Mouse (Mus musculus) B cell, adult (primary cell): ENCODE measurements around the gene Ubqln4. TPM values are rescaled to one million over a fixed set of nuclear protein-coding genes. Genes with fewer than 3 reads are reported as not detected.

ENCODE experiments used
- total RNA-seq: library from RNA; stranded (reverse); gene quantifications from 4 replicates; pipeline ENCODE4 v1.2.4, GENCODE M21; 2023; ENCODE audit not compliant: inconsistent age

The Ubqln4 gene
- 42.9 to 49.4 TPM (median 47.2 TPM) in 4 replicates for total RNA-seq

DNA sequence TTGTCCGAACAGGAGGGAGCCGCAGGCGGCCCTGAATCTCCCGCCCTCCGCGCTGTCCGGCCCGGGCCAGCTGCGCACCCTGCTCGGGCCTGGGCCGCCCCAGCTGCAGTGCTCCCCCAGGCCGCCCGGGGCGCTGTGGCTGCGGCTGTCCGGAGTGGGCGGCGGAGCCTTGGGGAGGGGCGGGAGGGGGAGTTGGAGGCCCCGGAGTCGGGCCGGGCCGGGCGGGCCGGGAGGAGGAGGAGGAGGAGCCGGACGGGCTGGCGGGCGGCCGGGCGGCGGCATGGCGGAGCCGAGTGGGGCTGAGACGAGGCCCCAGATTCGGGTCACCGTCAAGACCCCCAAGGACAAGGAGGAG, at the start of gene Ubqln4:
TSS of gene Ubqln4 (plus strand) at position 234 of the 355 bp plus-strand sequence.

DNA sequence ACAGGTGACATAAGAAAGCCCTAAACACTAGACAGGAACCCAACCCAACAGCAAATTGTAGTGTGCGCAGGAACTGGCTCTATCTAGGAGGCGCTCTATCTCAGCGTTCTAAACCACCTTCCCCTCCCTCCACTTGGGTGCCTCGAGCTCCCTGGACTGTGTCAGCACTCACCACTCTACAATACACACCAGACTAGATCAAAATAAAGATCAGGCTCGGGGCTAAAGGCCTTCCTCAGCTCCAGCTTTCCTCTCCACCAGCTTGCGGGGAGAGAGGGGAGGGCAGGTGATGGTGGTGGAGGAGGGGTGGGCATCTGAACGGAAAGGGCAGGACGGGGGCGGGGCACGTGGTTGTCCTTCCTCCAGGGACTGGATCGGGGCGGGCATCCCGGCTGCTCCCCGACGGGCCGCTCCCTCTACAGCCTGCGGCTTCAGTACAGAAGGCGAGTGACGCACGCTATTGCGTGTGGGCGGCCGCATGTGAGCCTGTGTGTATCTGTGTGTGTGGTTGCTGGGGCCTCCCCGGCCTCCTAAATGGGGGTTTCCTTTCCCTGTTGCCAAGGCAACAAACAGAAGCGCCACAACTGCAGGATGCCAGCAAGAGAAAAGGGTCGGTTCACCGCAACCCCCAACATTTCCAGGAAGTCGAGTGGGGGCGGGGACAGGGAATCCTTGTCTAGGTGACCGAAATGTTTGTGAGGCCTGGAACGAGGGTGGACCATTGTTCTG, 43.7 kb upstream of the Ubqln4 start, which contains the start of gene Lmna:
TSS of gene Lmna (minus strand) at position 265 of the 729 bp plus-strand sequence.

DNA sequence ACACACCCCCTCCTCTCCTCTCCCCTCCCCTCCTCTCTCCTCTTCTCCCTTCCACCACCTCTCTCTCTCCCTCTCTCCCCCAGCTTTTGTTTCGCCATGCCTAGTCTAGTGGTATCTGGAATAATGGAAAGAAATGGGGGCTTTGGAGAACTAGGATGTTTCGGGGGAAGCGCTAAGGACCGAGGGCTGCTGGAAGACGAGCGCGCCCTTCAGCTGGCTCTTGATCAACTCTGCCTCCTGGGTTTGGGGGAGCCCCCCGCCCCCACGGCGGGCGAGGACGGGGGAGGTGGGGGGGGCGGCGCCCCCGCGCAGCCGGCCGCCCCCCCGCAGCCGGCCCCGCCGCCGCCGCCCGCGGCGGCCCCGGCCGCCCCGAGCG, 21.3 kb upstream of the Ubqln4 start, which contains the start of gene Mex3a:
TSS of gene Mex3a (plus strand) at position 97 of the 376 bp plus-strand sequence.

DNA sequence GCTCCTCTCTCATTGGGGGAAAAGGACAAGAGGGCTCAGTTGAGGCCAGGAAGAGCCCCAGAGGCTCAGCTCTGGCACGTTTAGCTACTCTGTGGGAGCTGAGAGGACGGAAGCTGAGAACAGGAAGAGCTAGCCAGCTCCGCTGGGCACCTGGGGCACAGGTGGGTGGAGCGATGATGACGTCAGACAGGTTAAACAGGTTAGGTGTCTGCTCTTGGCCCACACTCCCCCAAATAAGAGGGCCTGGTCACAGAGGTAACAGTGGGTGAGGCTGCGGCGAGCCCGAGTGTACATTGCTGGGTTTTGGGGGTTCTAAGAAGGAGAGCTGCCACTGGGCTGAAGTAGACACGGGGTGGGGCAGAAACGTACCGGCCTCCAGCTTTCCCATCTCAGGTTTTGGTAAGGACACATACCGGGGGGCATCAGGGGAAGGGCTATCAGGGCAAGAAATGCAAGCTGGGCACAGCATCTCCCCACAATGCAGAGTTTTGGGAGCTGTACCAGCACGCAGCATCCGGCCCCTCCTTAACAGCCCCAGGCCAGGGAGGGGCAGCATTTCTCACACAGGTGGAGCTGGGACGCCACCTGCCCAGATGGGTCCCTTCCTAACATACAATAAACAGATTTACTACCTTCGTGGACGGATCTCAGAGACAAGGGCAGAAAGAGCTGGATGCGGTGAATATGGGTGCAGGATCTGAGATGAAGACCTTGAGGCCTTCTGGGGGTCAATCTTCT, 5.2 kb upstream of the Ubqln4 start, which contains the start of gene Rab25:
TSS of gene Rab25 (minus strand) at position 121 of the 738 bp plus-strand sequence.

DNA sequence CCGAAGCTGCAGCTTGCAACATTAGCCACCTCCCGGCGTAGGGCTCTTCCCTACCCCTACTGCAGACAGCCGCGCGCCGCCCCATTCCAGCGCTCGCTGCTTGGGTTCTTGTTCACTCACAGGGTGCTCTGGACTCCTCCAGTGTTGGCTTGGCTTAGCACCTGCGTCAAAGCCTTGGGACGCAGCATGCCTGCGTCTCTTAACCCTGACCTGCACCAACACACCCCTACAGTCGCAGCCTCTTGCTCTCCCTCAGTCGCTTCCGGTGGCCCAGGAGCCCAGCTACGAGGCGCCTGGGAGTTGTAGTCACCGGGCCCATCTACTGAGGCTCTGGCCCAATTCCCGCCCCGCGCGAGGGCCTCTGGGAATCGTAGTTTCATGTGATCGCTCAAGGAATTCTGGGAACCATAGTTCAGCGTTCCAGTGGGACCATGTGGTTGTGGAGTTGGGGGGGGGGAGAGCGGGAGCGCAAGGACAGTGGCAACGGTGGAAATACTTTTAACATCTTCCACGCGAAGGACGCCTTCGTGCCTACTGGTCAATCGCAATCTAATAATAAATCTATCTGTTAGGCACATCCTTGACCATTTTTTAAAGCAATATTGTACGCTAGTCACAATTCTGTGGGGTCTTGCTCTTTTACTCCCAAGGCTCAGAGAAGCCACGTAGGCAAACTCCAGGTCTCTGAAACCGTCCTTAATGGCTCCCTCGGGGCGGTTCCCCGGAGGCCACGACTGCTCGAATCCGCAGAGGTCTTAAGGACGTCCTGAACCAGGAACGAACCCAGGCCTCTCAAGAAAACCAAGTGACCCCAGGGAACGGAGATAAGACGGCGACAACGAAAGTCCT, 658 bp upstream of the Ubqln4 start, which contains the start of gene Lamtor2:
TSS of gene Lamtor2 (minus strand) at position 399 of the 849 bp plus-strand sequence.

DNA sequence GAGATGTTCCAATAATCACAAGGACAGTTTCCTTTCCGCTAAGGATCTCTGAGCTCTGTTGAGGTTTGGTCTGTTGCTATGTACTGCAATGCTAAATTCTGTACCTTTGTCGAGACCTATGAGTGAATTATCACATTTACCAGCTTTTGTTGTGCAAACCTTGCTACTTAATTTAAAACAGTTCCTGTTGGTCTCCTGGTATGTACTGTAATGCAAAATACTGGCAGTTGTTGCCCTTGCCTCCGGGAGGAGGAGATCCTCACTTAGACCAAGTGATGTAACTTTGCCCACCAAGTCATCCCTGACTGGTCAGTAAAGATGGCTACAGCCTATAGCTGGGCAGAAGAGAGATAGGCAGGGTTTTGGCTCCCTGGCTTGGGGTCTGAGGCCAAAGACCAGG, 22.0 kb downstream of the Ubqln4 start, which contains the start of gene Ssr2:
TSS of gene Ssr2 (plus strand) at position 337 of the 400 bp plus-strand sequence.

DNA sequence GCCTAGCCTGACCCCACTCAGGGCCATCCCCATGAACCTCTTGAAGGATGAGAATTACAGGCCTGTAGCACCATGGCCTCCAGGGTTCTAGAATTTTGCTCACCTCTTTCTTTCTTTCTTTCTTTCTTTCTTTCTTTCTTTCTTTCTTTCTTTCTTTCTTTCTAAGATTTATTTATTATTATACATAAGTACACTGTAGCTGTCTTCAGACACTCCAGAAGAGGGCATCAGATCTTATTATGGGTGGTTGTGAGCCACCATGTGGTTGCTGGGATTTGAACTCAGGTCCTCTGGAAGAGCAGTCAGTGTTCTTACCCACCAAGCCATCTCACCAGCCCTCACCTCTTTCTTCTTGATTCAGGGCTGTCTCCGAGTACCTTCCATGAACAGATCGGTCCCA, 52.1 kb downstream of the Ubqln4 start, which contains the start of gene Arhgef2:
TSS of gene Arhgef2 (plus strand) at position 301 of the 400 bp plus-strand sequence.

Other genes starting within 250 kb of the Ubqln4 start
- 123 to 146 TPM (median 145 TPM) in 4 replicates for gene Glmp, start 228.7 kb upstream of the Ubqln4 start, total RNA-seq
- gene Tmem79, start 217.6 kb upstream of the Ubqln4 start, total RNA-seq = 0.66 to 1.9 TPM (median 1.2 TPM) in 4 replicates
- gene Smg5, start 217.5 kb upstream of the Ubqln4 start, total RNA-seq = 104 to 116 TPM (median 111 TPM) in 4 replicates
- 1.6 to 3.6 TPM (median 1.6 TPM) in 3 of 4 replicates, not detected in the other for gene Paqr6, start 189.2 kb upstream of the Ubqln4 start, total RNA-seq
- gene Bglap3, start 181.0 kb upstream of the Ubqln4 start, total RNA-seq = not detected in 4 replicates
- gene Bglap2, start 175.1 kb upstream of the Ubqln4 start, total RNA-seq = not detected in 4 replicates
- gene Bglap, start 169.3 kb upstream of the Ubqln4 start, total RNA-seq = not detected in 4 replicates
- gene Pmf1, start 143.4 kb upstream of the Ubqln4 start, total RNA-seq = 56.7 to 66.9 TPM (median 64.0 TPM) in 4 replicates
- 18.6 to 22.0 TPM (median 19.8 TPM) in 4 replicates for gene Slc25a44, start 128.6 kb upstream of the Ubqln4 start, total RNA-seq
- 0.63 to 2.2 TPM (median 1.6 TPM) in 4 replicates for gene Sema4a, start 92.6 kb upstream of the Ubqln4 start, total RNA-seq
- gene Lmna, start 43.8 kb upstream of the Ubqln4 start, total RNA-seq = 18.4 to 22.9 TPM (median 21.7 TPM) in 4 replicates
- 1.1 to 1.6 TPM (median 1.4 TPM) in 4 replicates for gene Mex3a, start 21.4 kb upstream of the Ubqln4 start, total RNA-seq
- gene Rab25, start 5.5 kb upstream of the Ubqln4 start, total RNA-seq = 0.70 to 1.9 TPM (median 0.86 TPM) in 4 replicates
- 99.1 to 111 TPM (median 105 TPM) in 4 replicates for gene Lamtor2, start 684 bp upstream of the Ubqln4 start, total RNA-seq
- 60.6 to 67.5 TPM (median 65.5 TPM) in 4 replicates for gene Ssr2, start 22.1 kb downstream of the Ubqln4 start, total RNA-seq
- 231 to 252 TPM (median 239 TPM) in 4 replicates for gene Arhgef2, start 52.2 kb downstream of the Ubqln4 start, total RNA-seq
- gene Rxfp4, start 99.4 kb downstream of the Ubqln4 start, total RNA-seq = not detected in 4 replicates
- gene Khdc4, start 132.0 kb downstream of the Ubqln4 start, total RNA-seq = 105 to 118 TPM (median 110 TPM) in 4 replicates
- 28.5 to 37.3 TPM (median 33.7 TPM) in 4 replicates for gene Rit1, start 163.1 kb downstream of the Ubqln4 start, total RNA-seq
- 3.2 to 4.4 TPM (median 3.9 TPM) in 4 replicates for gene Syt11, start 221.4 kb downstream of the Ubqln4 start, total RNA-seq